Mouse (Mus musculus) neural tube, embryonic 11.5 days (tissue): ENCODE results near the gene Tinagl1. TPM values are rescaled to one million over a fixed set of nuclear protein-coding genes. Genes with fewer than 3 reads are reported as not detected.

Source experiments
- ATAC-seq: fragments of 200-750 bp; cut with Nextera tagmentation; 2 replicates; pipeline ENCODE4 v1.8.0; 2017; ENCODE audit warnings: moderate number of reproducible peaks, mild to moderate bottlenecking, moderate TSS enrichment, moderate library complexity; ENCODE audit not compliant: insufficient read depth, low FRiP score, low TSS enrichment
- DNase-seq: peaks from one replicate; pipeline ENCODE4 v3.0.0-alpha.2; 2015; ENCODE audit warnings: low spot score
- H3K27ac ChIP-seq: fragments of 300-500 bp; sonication (generic); 2 replicates; pipeline ENCODE4 v1.5.1; 2014; ENCODE audit warnings: low read depth, mild to moderate bottlenecking, low read length
- H3K27me3 ChIP-seq: fragments of 300-500 bp; sonication (generic); 2 replicates; pipeline ENCODE4 v1.6.1; 2014; ENCODE audit warnings: mild to moderate bottlenecking, low read length, mixed read lengths; ENCODE audit not compliant: control insufficient read depth, insufficient read depth
- H3K36me3 ChIP-seq: fragments of 300-500 bp; sonication (generic); 2 replicates; pipeline ENCODE4 v1.6.1; 2014; ENCODE audit warnings: mild to moderate bottlenecking, low read length, moderate library complexity, mixed read lengths; ENCODE audit not compliant: control insufficient read depth, insufficient read depth
- H3K4me1 ChIP-seq: fragments of 300-500 bp; sonication (generic); 2 replicates; pipeline ENCODE4 v1.6.1; 2014; ENCODE audit warnings: low read length, mixed read lengths; ENCODE audit not compliant: control insufficient read depth, insufficient read depth
- H3K4me2 ChIP-seq: fragments of 300-500 bp; sonication (generic); 2 replicates; pipeline ENCODE4 v1.6.1; 2014; ENCODE audit warnings: low read depth, mild to moderate bottlenecking, moderate library complexity
- H3K4me3 ChIP-seq: fragments of 300-500 bp; sonication (generic); 2 replicates; pipeline ENCODE4 v1.5.1; 2014; ENCODE audit warnings: low read depth, low read length
- H3K9ac ChIP-seq: fragments of 300-500 bp; sonication (generic); 2 replicates; pipeline ENCODE4 v1.6.1; 2014; ENCODE audit warnings: mild to moderate bottlenecking, low read length
- H3K9me3 ChIP-seq: fragments of 300-500 bp; sonication (generic); 2 replicates; pipeline ENCODE4 v1.6.1; 2016; ENCODE audit warnings: low read length; ENCODE audit not compliant: control insufficient read depth
- WGBS: fragments of 180-500 bp; shearing (Covaris S2); extraction: QIAGEN DNeasy Blood & Tissue Kit; methylation state at CpG from one replicate; pipeline ENCODE4 v1.1.7; 2014; 5-methylcytosine and 5-hydroxymethylcytosine counted together
- polyA plus RNA-seq: library from polyadenylated mRNA; unstranded; fragments of >200 nt; fragmentation: Nextera tagmentation; extraction: Ambion mirVana; gene quantifications from 2 replicates; pipeline ENCODE4 v1.2.1, GENCODE M21; 2014

The Tinagl1 gene
- polyA plus RNA-seq = 4.7 and 5.0 TPM in 2 replicates

DNA sequence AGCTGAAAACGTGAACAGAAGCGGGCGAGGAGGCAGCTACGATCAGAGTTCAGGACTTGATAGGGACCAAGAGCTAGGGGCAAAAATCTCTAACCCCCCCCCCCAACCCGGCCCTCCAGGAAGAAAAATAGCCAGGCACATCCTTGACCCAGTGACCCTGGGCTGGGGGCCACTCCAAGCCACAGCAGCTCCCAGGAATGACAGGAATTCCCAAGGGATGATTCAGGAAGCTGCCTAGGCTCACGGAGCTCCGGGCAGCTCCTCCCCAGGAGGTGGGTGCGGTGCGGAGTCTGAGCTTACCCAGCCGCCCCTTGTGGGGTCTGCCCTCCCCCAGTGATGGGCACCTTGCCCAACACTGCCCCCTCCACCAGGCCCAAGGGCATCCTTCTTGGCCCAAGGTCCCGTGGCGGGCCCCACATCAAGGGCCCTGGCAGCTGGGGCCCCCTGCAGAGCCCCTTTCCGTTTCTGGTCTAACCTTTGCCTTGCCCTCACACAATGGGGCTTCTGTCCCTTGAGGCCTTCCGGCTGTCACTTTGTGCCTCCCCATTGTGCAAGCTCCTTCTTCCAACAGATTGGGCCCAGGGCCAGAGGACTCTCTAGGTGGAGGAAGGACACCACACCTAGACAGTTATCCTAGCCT, at the start of gene Tinagl1:
TSS of gene Tinagl1 (minus strand) at position 51 of the 640 bp plus-strand sequence.
- WGBS = 2% methylated on average over 14 of the region's 14 CpGs
- ATAC-seq (no peak), DNase-seq (peak; percentile 46)
- Histone ChIP-seq H3K9me3 (no peaks in the 10 kb centered on the region), H3K27ac (no peak within 1 kb of the TSS), H3K9ac (no peak within 1 kb of the TSS), H3K4me1 (peaks cover 11% of the 10 kb centered on the region; the same call in 1 of the 2 replicates), H3K4me2 (peak within 1 kb of the TSS; percentile 31), H3K4me3 (0 out of 2 replicates have a peak within 1 kb of the TSS, but pooled peaks have one; percentile 1), H3K27me3 (peaks cover 14% of the 10 kb centered on the region; the same call in 1 of the 2 replicates), H3K36me3 (no peaks in the 10 kb centered on the region)

DNA sequence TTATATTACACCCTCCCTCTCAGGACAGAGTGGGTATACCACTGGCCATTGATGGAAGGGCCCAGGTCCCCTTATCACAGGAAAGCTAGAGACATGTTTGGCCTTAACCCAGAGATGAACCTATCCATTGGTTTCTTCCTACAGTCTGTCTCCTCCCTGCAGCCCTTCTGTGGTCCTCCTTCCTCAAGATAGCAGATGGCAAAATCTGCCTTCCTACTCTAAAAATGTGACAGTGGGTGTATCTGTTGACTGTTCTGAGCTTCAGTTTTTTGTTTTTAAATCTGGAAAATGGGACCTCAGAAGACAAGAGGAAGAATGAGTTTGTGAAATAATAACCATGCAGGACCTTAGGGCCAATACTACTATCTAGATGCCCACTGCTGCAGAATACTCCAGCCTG, 49.1 kb upstream of the Tinagl1 start:
- Histone ChIP-seq H3K9me3 (no peaks in the 10 kb centered on the region), H3K4me1 (no peaks in the 10 kb centered on the region), H3K9ac (no peak overlapping the region), H3K27ac (no peak overlapping the region), H3K4me2 (no peak overlapping the region), H3K4me3 (no peak overlapping the region), H3K36me3 (no peaks in the 10 kb centered on the region), H3K27me3 (no peaks in the 10 kb centered on the region)
- DNase-seq (no peak), ATAC-seq (no peak)

DNA sequence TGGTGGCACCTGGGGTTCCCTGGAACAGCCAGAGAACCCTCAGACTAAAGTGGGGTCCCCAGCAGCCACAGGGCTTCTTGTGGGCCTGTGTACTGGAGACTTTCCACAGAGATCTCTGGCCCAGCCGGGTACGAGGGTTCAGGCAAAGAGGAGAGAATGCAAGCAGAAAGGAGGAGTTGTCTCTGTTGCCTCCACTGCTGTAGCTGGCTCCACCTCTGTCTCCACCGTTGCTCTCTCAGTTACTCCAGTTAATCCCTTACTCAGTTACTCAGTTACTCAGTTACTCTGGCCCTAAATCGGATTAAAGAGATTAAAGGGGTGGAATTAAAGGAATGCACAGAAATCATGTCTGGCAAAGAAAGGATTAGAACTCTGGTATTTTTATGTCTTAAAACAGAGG, 47.3 kb upstream of the Tinagl1 start, which contains the start of gene Gm853:
TSS of gene Gm853 (minus strand) at position 223 of the 400 bp plus-strand sequence.
- WGBS = 82% methylated on average over 4 of the region's 4 CpGs
- no peak within 1 kb of the TSS for H3K9ac ChIP-seq
- no peak within 1 kb of the TSS for H3K27ac ChIP-seq
- no peak within 1 kb of the TSS for H3K4me3 ChIP-seq
- ATAC-seq (no peak), DNase-seq (no peak)
- H3K27me3 ChIP-seq = no peaks in the 10 kb centered on the region
- no peaks in the 10 kb centered on the region for H3K4me1 ChIP-seq
- no peaks in the 10 kb centered on the region for H3K9me3 ChIP-seq
- H3K4me2 ChIP-seq = no peak within 1 kb of the TSS
- no peaks in the 10 kb centered on the region for H3K36me3 ChIP-seq

DNA sequence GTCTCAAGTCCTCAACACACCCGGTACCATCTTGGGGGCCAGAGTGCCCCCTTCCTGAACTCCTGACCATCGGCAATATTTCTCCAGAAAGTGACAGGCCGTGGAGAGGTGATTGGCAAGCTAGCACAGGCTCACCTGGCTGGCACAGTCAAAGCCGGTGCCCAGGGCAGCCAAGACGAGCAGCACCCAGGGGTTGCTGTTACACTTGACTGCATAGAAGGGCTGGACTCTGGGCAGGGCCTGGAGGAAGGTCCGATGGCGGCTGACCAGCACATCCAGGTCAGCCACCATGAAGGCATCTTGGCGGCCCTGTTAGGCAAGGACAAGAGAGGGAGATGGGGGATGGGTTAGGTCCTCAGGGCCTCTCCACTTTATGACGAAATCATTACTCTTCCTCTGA, 45.3 kb upstream of the Tinagl1 start:
- Histone ChIP-seq H3K36me3 (no peaks in the 10 kb centered on the region), H3K27ac (no peak overlapping the region), H3K4me1 (no peaks in the 10 kb centered on the region), H3K9ac (no peak overlapping the region), H3K4me3 (no peak overlapping the region), H3K27me3 (no peaks in the 10 kb centered on the region), H3K9me3 (no peaks in the 10 kb centered on the region), H3K4me2 (no peak overlapping the region)
- DNase-seq = no peak
- ATAC-seq = no peak
- WGBS = 83% methylated on average over 9 of the region's 9 CpGs

DNA sequence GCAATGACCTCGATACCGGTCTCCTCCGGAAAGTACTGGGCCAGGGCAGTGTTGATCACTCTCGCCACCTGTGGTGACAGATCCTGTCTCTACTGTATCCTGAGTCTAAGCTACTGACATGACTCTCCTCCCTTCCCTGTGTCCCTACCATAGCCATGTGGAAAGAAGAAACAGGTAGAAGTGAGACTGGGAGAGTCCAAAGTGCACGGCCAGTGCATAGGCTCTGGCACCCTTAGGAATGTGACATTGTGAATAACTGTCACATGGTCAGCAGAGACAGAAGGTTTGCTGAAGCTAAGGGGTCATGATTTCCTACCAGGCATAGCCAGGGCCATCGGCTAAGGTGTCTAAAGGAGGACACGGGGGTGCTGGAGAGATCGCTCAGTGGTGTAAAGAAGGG, 40.5 kb upstream of the Tinagl1 start:
- no peak for ATAC-seq
- H3K27me3 ChIP-seq = no peaks in the 10 kb centered on the region
- H3K4me3 ChIP-seq = no peak overlapping the region
- H3K9me3 ChIP-seq = no peaks in the 10 kb centered on the region
- no peak overlapping the region for H3K9ac ChIP-seq
- H3K27ac ChIP-seq = no peak overlapping the region
- H3K4me2 ChIP-seq = no peak overlapping the region
- H3K36me3 ChIP-seq = no peaks in the 10 kb centered on the region
- WGBS = 90% methylated on average over 8 of the region's 8 CpGs
- DNase-seq = no peak
- no peaks in the 10 kb centered on the region for H3K4me1 ChIP-seq

DNA sequence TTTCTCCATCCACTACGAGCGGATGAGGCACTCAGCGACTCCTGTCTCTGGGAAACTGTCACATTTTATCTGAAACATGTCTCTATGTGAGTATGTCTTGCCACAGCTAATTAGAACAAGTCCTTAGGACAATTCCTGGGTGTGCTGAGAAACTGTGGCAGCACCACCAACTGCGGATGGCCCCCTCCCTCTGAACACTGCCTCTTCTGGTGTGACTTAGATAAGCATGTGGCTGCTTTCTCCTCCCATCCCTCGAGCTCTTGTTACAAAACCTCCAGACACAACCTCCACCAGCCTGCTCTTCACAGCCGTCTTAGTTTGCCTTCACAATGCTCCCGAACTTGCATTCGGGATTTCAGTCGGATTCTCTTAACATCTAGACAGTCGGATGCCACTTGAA, 38.9 kb upstream of the Tinagl1 start:
- DNase-seq (no peak), ATAC-seq (no peak)
- Histone ChIP-seq H3K4me3 (no peak overlapping the region), H3K9ac (no peak overlapping the region), H3K9me3 (no peaks in the 10 kb centered on the region), H3K4me2 (no peak overlapping the region), H3K27me3 (no peaks in the 10 kb centered on the region), H3K36me3 (no peaks in the 10 kb centered on the region), H3K27ac (no peak overlapping the region), H3K4me1 (no peaks in the 10 kb centered on the region)
- WGBS = 81% methylated on average over 10 of the region's 10 CpGs

DNA sequence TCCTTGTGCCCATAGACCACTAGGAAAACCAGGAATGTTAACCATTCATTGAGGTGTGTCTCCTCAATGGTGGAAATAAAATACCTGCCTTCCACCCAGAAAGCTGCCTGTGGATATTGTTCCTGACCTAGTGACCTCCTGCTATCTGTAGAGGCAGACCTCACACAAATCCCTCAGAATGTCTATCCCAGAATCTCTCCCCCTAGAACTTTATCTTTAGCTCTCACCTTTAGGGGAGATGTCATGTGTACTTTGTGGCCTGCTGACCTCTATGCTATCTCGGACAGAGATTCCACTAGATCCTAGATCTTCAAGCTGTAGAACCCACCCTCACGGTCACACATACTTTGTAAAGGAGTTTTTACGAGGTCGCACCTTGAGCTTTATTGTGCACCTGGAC, 38.3 kb upstream of the Tinagl1 start:
- WGBS = 89% methylated on average over 4 of the region's 4 CpGs

DNA sequence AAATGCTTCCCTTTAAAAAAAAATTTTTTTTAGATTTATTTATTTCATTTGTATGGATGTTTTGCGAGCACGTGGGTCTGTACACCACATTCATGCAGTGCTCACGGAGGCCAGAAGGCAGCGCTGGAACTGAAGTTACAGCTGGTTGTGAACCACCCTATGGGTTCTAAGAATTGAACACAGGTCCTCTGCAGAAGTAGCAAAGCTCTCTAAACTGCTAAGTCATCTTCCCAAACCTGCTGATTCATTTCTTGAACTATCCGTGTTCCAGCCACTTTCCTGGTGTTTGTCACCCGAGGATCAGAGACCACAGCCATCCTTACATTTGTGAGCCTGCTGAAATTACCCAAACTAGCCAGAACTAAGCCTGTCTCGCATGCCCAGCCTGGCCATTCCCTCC, 37.5 kb upstream of the Tinagl1 start:
- WGBS = 81% methylated on average over 7 of the region's 7 CpGs
- Histone ChIP-seq H3K9me3 (no peaks in the 10 kb centered on the region), H3K27ac (no peak overlapping the region), H3K4me1 (no peaks in the 10 kb centered on the region), H3K9ac (no peak overlapping the region), H3K27me3 (no peaks in the 10 kb centered on the region), H3K36me3 (no peaks in the 10 kb centered on the region), H3K4me2 (no peak overlapping the region), H3K4me3 (no peak overlapping the region)
- no peak for DNase-seq
- ATAC-seq = no peak

More for the DNA sequence above, 38.3 kb upstream of the Tinagl1 start:
- no peak for ATAC-seq
- DNase-seq = no peak
- H3K9ac ChIP-seq = no peak overlapping the region
- H3K4me1 ChIP-seq = no peaks in the 10 kb centered on the region
- H3K4me3 ChIP-seq = no peak overlapping the region
- no peaks in the 10 kb centered on the region for H3K9me3 ChIP-seq
- no peak overlapping the region for H3K27ac ChIP-seq
- no peaks in the 10 kb centered on the region for H3K36me3 ChIP-seq
- H3K4me2 ChIP-seq = no peak overlapping the region
- no peaks in the 10 kb centered on the region for H3K27me3 ChIP-seq

DNA sequence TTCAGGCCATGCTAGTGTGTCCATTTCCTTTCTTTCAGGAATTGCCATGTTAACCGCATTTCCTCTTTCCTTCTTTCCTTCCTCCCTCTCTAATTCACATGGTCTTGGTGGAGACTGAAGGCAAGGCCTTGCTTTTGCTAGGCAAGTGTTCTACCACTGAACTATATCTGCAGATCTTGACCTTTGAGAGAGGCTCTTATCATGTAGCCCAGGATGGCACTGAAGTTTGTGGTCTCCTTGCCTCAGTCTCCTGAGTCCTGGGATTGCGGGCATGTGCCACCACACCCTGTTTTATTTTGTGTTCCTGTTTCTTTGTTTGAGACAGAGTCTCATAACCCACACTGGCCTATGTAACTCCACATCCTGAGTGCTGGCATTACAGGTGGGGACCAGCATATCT, 36.9 kb upstream of the Tinagl1 start:
- Histone ChIP-seq H3K36me3 (no peaks in the 10 kb centered on the region), H3K4me3 (no peak overlapping the region), H3K9ac (no peak overlapping the region), H3K4me2 (no peak overlapping the region), H3K9me3 (no peaks in the 10 kb centered on the region), H3K27ac (no peak overlapping the region), H3K4me1 (no peaks in the 10 kb centered on the region), H3K27me3 (no peaks in the 10 kb centered on the region)
- WGBS = 83% methylated on average over 2 of the region's 2 CpGs
- ATAC-seq (no peak), DNase-seq (no peak)
